Mouse (Mus musculus) MEL (cell line): ENCODE measurements around the gene Tax1bp3. TPM values are rescaled to one million over a fixed set of nuclear protein-coding genes. Genes with fewer than 3 reads are reported as not detected.
A peak's percentile ranks its signal among the peaks of the same experiment; 100 is the strongest.

Experiments
- DNase-seq: peaks from one replicate; pipeline ENCODE4 v3.0.0; 2011; ENCODE audit warnings: low read depth, low spot score
- H3K27ac ChIP-seq: 2 replicates; pipeline ENCODE4 v1.5.1; 2012; ENCODE audit warnings: low read depth, mild to moderate bottlenecking, control low read depth, low read length, moderate library complexity; ENCODE audit not compliant: control insufficient read depth
- H3K27me3 ChIP-seq, 2 experiments: fragments of 150-350 bp in 1 of 2; sonication (generic) in 1 of 2; 2 replicates each; pipeline ENCODE4 v1.6.1; 2012; ENCODE audit warnings: low read length in 2 of 2, mild to moderate bottlenecking in 2 of 2, improper control_type of control experiment in 1 of 2, moderate library complexity in 1 of 2; ENCODE audit not compliant: insufficient read depth in 2 of 2, control insufficient read depth in 1 of 2
- H3K36me3 ChIP-seq, 2 experiments: 2 replicates each; pipeline ENCODE4 v1.6.1; 2012 to 2014; ENCODE audit warnings: low read length in 2 of 2, improper control_type of control experiment in 1 of 2, inconsistent platforms in 1 of 2, mild to moderate bottlenecking in 1 of 2; ENCODE audit not compliant: insufficient read depth in 2 of 2, control insufficient read depth in 1 of 2
- H3K4me1 ChIP-seq, 2 experiments: fragments of 150-350 bp in 1 of 2; sonication (generic) in 1 of 2; 2 replicates each; pipeline ENCODE4 v1.6.1; 2012; ENCODE audit warnings: low read length in 2 of 2, improper control_type of control experiment in 1 of 2, mild to moderate bottlenecking in 1 of 2; ENCODE audit not compliant: insufficient read depth in 2 of 2, control insufficient read depth in 1 of 2
- H3K4me3 ChIP-seq, 2 experiments: fragments of 150-350 bp in 1 of 2; sonication (generic) in 1 of 2; 2 replicates each; pipeline ENCODE4 v1.5.1; 2012; ENCODE audit warnings: low read depth in 2 of 2, low read length in 2 of 2, mild to moderate bottlenecking in 2 of 2, moderate library complexity in 2 of 2, control low read depth in 1 of 2, improper control_type of control experiment in 1 of 2; ENCODE audit not compliant: control insufficient read depth in 1 of 2, insufficient read depth in 1 of 2
- H3K79me2 ChIP-seq: 2 replicates; pipeline ENCODE4 v1.6.1; 2012; ENCODE audit warnings: mild to moderate bottlenecking, low read length, moderate library complexity; ENCODE audit not compliant: control insufficient read depth, poor library complexity, insufficient read depth
- H3K9ac ChIP-seq: 2 replicates; pipeline ENCODE4 v1.6.1; 2012; ENCODE audit warnings: low read depth, mild to moderate bottlenecking, control low read depth, low read length, moderate library complexity; ENCODE audit not compliant: control insufficient read depth, poor library complexity, severe bottlenecking
- H3K9me3 ChIP-seq: fragments of 150-350 bp; sonication (generic); replicated peaks from 2 replicates; pipeline ENCODE4 v1.6.1; 2012; ENCODE audit warnings: mild to moderate bottlenecking, low read length, improper control_type of control experiment, moderate library complexity; ENCODE audit not compliant: insufficient read depth
- BHLHE40 ChIP-seq: IDR thresholded peaks from 2 replicates; pipeline ENCODE4 v1.6.1; 2012; ENCODE audit warnings: low read depth, mild to moderate bottlenecking, inconsistent platforms, low read length, improper control_type of control experiment, borderline replicate concordance
- E2F4 ChIP-seq: IDR thresholded peaks from 2 replicates; pipeline ENCODE4 v1.6.1; 2011; ENCODE audit warnings: low read depth, low read length, improper control_type of control experiment, borderline replicate concordance
- ETS1 ChIP-seq: IDR thresholded peaks from 2 replicates; pipeline ENCODE4 v1.6.1; 2012; ENCODE audit warnings: low read depth, mild to moderate bottlenecking, inconsistent platforms, low read length, improper control_type of control experiment, moderate library complexity
- HCFC1 ChIP-seq: IDR thresholded peaks from 2 replicates; pipeline ENCODE4 v1.6.1; 2012; ENCODE audit warnings: low read depth, mild to moderate bottlenecking, inconsistent platforms, low read length, improper control_type of control experiment, moderate library complexity
- JUND ChIP-seq: IDR thresholded peaks from 2 replicates; pipeline ENCODE4 v1.6.1; 2011; ENCODE audit warnings: low read depth, mild to moderate bottlenecking, improper control_type of control experiment, low read length
- KAT2A ChIP-seq: conservative IDR thresholded peaks from 2 replicates; pipeline ENCODE4 v1.6.1; 2012; ENCODE audit warnings: low read depth, low read length, improper control_type of control experiment, inconsistent platforms
- MAZ ChIP-seq: IDR thresholded peaks from 2 replicates; pipeline ENCODE4 v1.6.1; 2012; ENCODE audit warnings: low read depth, mild to moderate bottlenecking, inconsistent platforms, low read length, improper control_type of control experiment
- MXI1 ChIP-seq: IDR thresholded peaks from 2 replicates; pipeline ENCODE4 v1.6.1; 2011; ENCODE audit warnings: mild to moderate bottlenecking, low read depth, low read length, improper control_type of control experiment
- MYB ChIP-seq: IDR thresholded peaks from 2 replicates; pipeline ENCODE4 v1.6.1; 2011; ENCODE audit warnings: mild to moderate bottlenecking, low read depth, low read length, improper control_type of control experiment
- NELFE ChIP-seq: IDR thresholded peaks from 2 replicates; pipeline ENCODE4 v1.6.1; 2011; ENCODE audit warnings: low read depth, low read length, improper control_type of control experiment
- NRF1 ChIP-seq: IDR thresholded peaks from 2 replicates; pipeline ENCODE4 v1.6.1; 2014; ENCODE audit warnings: low read depth, mild to moderate bottlenecking, inconsistent platforms, low read length, improper control_type of control experiment, moderate library complexity; ENCODE audit not compliant: poor library complexity, insufficient read depth, severe bottlenecking
- POLR2A ChIP-seq, 2 experiments: IDR thresholded peaks; 2 replicates each; pipeline ENCODE4 v1.6.1; 2011 to 2012; ENCODE audit warnings: low read length in 2 of 2, mild to moderate bottlenecking in 2 of 2, control low read depth in 1 of 2, improper control_type of control experiment in 1 of 2, low read depth in 1 of 2, moderate library complexity in 1 of 2; ENCODE audit not compliant: control insufficient read depth in 1 of 2, insufficient read depth in 1 of 2, poor library complexity in 1 of 2
- POLR2AphosphoS2 ChIP-seq: IDR thresholded peaks from 2 replicates; pipeline ENCODE4 v1.6.1; 2011; ENCODE audit warnings: low read length, improper control_type of control experiment
- RAD21 ChIP-seq: IDR thresholded peaks from 2 replicates; pipeline ENCODE4 v1.6.1; 2011; ENCODE audit warnings: mild to moderate bottlenecking, low read depth, low read length, improper control_type of control experiment
- RCOR1 ChIP-seq: IDR thresholded peaks from 2 replicates; pipeline ENCODE4 v1.6.1; 2012; ENCODE audit warnings: low read depth, mild to moderate bottlenecking, inconsistent platforms, low read length, improper control_type of control experiment
- SIN3A ChIP-seq: IDR thresholded peaks from 2 replicates; pipeline ENCODE4 v1.6.1; 2012; ENCODE audit warnings: low read length, improper control_type of control experiment, inconsistent platforms
- SMC3 ChIP-seq: IDR thresholded peaks from 2 replicates; pipeline ENCODE4 v1.6.1; 2011; ENCODE audit warnings: low read depth, low read length, improper control_type of control experiment
- TAL1 ChIP-seq: IDR thresholded peaks from 2 replicates; pipeline ENCODE4 v1.6.1; 2012; ENCODE audit warnings: mild to moderate bottlenecking, inconsistent platforms, low read length, moderate library complexity, mixed read lengths
- TBP ChIP-seq: IDR thresholded peaks from 2 replicates; pipeline ENCODE4 v1.8.0; 2011; ENCODE audit warnings: low read depth, low read length, improper control_type of control experiment
- TCF12 ChIP-seq: IDR thresholded peaks from 2 replicates; pipeline ENCODE4 v1.6.1; 2014; ENCODE audit warnings: low read depth, mild to moderate bottlenecking, inconsistent platforms, low read length, improper control_type of control experiment, moderate library complexity
- UBTF ChIP-seq: IDR thresholded peaks from 2 replicates; pipeline ENCODE4 v1.6.1; 2012; ENCODE audit warnings: low read depth, mild to moderate bottlenecking, inconsistent platforms, low read length, improper control_type of control experiment, moderate library complexity, borderline replicate concordance; ENCODE audit not compliant: insufficient read depth
- ZC3H11A ChIP-seq: IDR thresholded peaks from 2 replicates; pipeline ENCODE4 v1.6.1; 2012; ENCODE audit warnings: low read depth, mild to moderate bottlenecking, inconsistent platforms, low read length, improper control_type of control experiment
- ZKSCAN1 ChIP-seq: IDR thresholded peaks from 2 replicates; pipeline ENCODE4 v1.6.1; 2012; ENCODE audit warnings: low read depth, mild to moderate bottlenecking, inconsistent platforms, low read length, improper control_type of control experiment, moderate library complexity
- ZMIZ1 ChIP-seq: IDR thresholded peaks from 2 replicates; pipeline ENCODE4 v1.6.1; 2012; ENCODE audit warnings: low read depth, mild to moderate bottlenecking, inconsistent platforms, low read length, improper control_type of control experiment, moderate library complexity
- polyA plus RNA-seq, 2 experiments: library from polyadenylated mRNA; stranded (reverse) in 1 of 2; unstranded in 1 of 2; fragments of >175 nt in 1 of 2; fragments of >200 nt in 1 of 2; gene quantifications; 2 replicates each; pipeline versions ENCODE4 v1.2.1 to v1.2.4; 2012; ENCODE audit warnings: low replicate concordance in 2 of 2, low read depth in 1 of 2; ENCODE audit not compliant: insufficient read length in 2 of 2, insufficient read depth in 1 of 2, missing spikeins in 1 of 2
- total RNA-seq: library from RNA; depleted of rRNA; stranded (reverse); fragments of 300-350 nt; gene quantifications from 2 replicates; pipeline ENCODE4 v1.2.3, GENCODE M21; 2012

Tax1bp3 gene
- total and polyA plus RNA-seq, 3 experiments: 13.1 to 30.9 TPM; not detected in 1

DNA sequence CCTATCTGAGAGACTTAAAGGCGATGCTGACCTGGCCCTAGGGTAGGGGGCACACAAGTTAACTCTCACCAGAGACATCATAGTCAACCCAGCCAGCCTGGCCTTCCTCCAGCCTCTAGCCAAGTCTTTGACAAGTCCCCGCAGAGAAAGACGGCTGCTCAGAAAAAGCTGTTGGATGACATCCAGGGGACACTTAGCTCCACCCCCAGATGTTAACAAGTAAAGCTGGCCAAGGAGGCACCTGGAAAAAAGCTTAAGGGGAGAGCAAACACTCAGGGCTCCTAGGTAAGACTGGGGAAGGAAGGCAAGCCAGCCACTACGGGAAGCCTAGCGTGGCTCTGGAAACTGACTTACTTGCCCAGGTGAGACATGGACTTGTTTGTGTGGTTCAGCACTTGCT lies 4.7 kb upstream of the Tax1bp3 start:
- Histone ChIP-seq H3K27me3 (no peaks in the 10 kb centered on the region), H3K36me3 (peaks cover 12 to 17% of the 10 kb centered on the region in 2 experiments; a peak in 3 of 4 replicates), H3K4me3 (no peak overlapping the region), H3K27ac (no peak overlapping the region), H3K4me1 (peaks cover 4 to 7% of the 10 kb centered on the region in 2 experiments), H3K9ac (no peak overlapping the region), H3K9me3 (no peaks in the 10 kb centered on the region), H3K79me2 (peaks cover 31% of the 10 kb centered on the region)
- no peak for DNase-seq
- no peak for TF ChIP-seq NRF1
- no peak for TF ChIP-seq TBP
- TF ChIP-seq JUND: no peak
- TF ChIP-seq MYB: no peak
- no peak for TF ChIP-seq ETS1
- TF ChIP-seq E2F4: no peak
- no peak for TF ChIP-seq ZC3H11A
- no peak for TF ChIP-seq UBTF
- no peak for TF ChIP-seq BHLHE40
- TF ChIP-seq KAT2A: no peak
- no peak for TF ChIP-seq TCF12
- TF ChIP-seq SMC3: no peak
- TF ChIP-seq RAD21: no peak
- no peak for TF ChIP-seq TAL1
- TF ChIP-seq POLR2A (IDR thresholded peaks at IDR 0.05; ENCODE audit: control insufficient read depth in 1 of 2, insufficient read depth in 1 of 2, low read depth in 1 of 2, low read length in 2 of 2, poor library complexity in 1 of 2): no peak
- no peak for TF ChIP-seq ZMIZ1
- TF ChIP-seq MXI1: no peak
- TF ChIP-seq ZKSCAN1: no peak

DNA sequence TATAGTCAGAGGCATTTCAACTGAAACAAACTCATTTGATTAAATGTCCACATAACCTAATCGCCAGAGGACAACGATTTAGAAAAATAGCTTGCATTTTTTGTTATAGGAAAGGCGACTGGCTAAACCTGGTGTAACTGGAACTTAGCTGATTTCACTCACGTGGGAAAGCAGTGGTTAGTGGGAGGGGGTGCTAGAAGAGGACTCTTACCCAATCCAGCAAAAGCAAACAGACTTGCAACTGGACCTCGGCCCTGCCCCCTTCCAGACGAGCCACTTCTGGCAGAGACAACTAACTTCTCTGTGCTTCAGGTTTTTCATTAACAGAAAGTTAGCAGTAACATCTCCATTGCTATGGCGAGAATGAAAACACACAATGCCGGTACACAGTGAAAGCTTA lies 1.3 kb upstream of the Tax1bp3 start:
- no peak for TF ChIP-seq JUND
- TF ChIP-seq RAD21: no peak
- no peak for TF ChIP-seq MAZ
- TF ChIP-seq SIN3A: no peak
- TF ChIP-seq POLR2AphosphoS2: no peak
- peak; percentile 3; the same call in 1 of the 2 replicates for TF ChIP-seq HCFC1
- no peak for TF ChIP-seq TAL1
- no peak for TF ChIP-seq NELFE
- TF ChIP-seq RCOR1: no peak
- Histone ChIP-seq H3K4me1 (peaks cover 4 to 12% of the 10 kb centered on the region in 2 experiments), H3K9ac (peak overlapping the region; percentile 88), H3K27me3 (no peaks in the 10 kb centered on the region), H3K4me3 (peak overlapping the region; percentile 85 to 91), H3K27ac (no peak overlapping the region), H3K79me2 (peaks cover 38% of the 10 kb centered on the region), H3K9me3 (no peaks in the 10 kb centered on the region), H3K36me3 (peaks cover 12 to 19% of the 10 kb centered on the region in 2 experiments; a peak in 3 of 4 replicates)
- DNase-seq: peak; percentile 36
